Comparison of ENCODE assay signal across 12 mouse cellular contexts in the genomic region with DNA sequence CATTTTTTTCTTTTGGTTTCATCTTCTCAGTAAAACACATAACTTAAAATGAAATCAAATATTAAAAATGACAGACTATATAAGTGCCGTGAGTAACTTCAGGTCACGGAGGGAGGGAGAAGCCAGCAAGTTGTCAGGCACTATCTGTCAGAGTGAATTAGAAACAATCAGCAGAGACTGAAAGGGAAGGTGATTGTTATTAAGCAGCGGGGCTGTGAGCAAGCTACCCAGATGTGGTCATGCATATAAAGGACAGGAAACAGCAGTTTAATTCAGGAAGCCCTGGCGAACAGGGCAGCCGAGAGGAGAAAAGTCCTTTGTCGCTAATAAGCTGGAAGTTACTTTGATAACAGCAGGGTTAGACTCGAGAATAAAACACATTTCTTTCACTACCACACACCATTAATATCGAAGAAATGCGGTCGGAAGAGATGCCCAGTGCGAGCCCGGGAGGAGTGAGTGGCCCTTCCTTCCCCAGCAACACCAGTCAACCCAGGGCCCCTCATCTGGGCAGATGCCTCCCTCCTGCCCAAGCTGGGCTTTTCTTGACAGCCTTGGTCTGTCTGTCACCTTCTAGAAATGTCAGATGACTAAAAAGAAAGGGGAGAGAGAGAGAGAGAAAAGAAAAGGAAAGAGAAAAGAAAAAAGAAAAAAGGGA.
DNase-seq lines count a peak whose midpoint lies in the region; ATAC-seq and TF ChIP-seq lines count a peak whose summit lies in the region.
"Had no signal": no experiment of that assay in that cellular context is flagged by ENCODE, and none has a peak within 500 bp of the region (broad histone marks: within the 10 kb centered on the region; RNA-seq: fewer than 3 reads in every experiment).

No protein-coding gene starts in this region.

- 0 out of 2 replicates have a peak overlapping the region, but pooled peaks have one; percentile 12 for H3K9ac ChIP-seq in forebrain, embryonic 11.5 days (ENCODE audit: low read length)
- H3K9ac ChIP-seq in forebrain, embryonic 15.5 days (replicated peaks): no peak overlapping the region; the same call in 1 of the 2 replicates
- H3K9ac ChIP-seq in midbrain, embryonic 13.5 days (replicated peaks): peak overlapping the region; percentile 21
- H3K9ac ChIP-seq in midbrain, embryonic 11.5 days (ENCODE audit: low read length): no peak overlapping the region
- H3K9ac ChIP-seq in hindbrain, embryonic 14.5 days: no peak overlapping the region
- no peak overlapping the region for H3K9ac ChIP-seq in intestine, embryonic 16.5 days (ENCODE audit: low read depth, low read length)
- H3K9ac ChIP-seq: liver, embryonic 13.5 days had no signal

- intact Hi-C loops in gastrocnemius, adult 2 months (cut with DNase I): no loop called here

- no peak for TF ChIP-seq CTCF in gastrocnemius, adult 2 months (IDR thresholded peaks at IDR 0.05)

- no peak for ATAC-seq in forebrain, embryonic 11.5 days (replicated peaks; ENCODE audit: low FRiP score)
- ATAC-seq in forebrain, embryonic 15.5 days (replicated peaks): no peak
- ATAC-seq in midbrain, embryonic 13.5 days: peak; percentile 65; the same call in 1 of the 2 replicates
- ATAC-seq in midbrain, embryonic 11.5 days (ENCODE audit: low FRiP score): no peak
- no peak for ATAC-seq in hindbrain, embryonic 14.5 days (ENCODE audit: low FRiP score)
- no peak for ATAC-seq in intestine, embryonic 16.5 days

- 23% methylated on average over 12 of the region's 12 CpGs for WGBS in forebrain, embryonic 11.5 days
- 21% methylated on average over 12 of the region's 12 CpGs for WGBS in forebrain, embryonic 15.5 days
- 16% methylated on average over 12 of the region's 12 CpGs for WGBS in midbrain, embryonic 13.5 days
- WGBS in midbrain, embryonic 11.5 days: 33% methylated on average over 12 of the region's 12 CpGs
- 26% methylated on average over 12 of the region's 12 CpGs for WGBS in hindbrain, embryonic 14.5 days
- 51% methylated on average over 12 of the region's 12 CpGs for WGBS in intestine, embryonic 16.5 days

- H3K9me3 ChIP-seq in forebrain, embryonic 11.5 days (ENCODE audit: control insufficient read depth, low read length): no peaks in the 10 kb centered on the region
- no peaks in the 10 kb centered on the region for H3K9me3 ChIP-seq in forebrain, embryonic 15.5 days
- H3K9me3 ChIP-seq in midbrain, embryonic 13.5 days: 0 out of 2 replicates have a peak, but pooled peaks cover 4% of the 10 kb centered on the region
- H3K9me3 ChIP-seq in midbrain, embryonic 11.5 days (ENCODE audit: control insufficient read depth, low read length): no peaks in the 10 kb centered on the region; the same call in 1 of the 2 replicates
- H3K9me3 ChIP-seq in hindbrain, embryonic 14.5 days (ENCODE audit: control insufficient read depth, low read length): no peaks in the 10 kb centered on the region
- no peaks in the 10 kb centered on the region for H3K9me3 ChIP-seq in intestine, embryonic 16.5 days (ENCODE audit: control insufficient read depth, low read length)

- DNase-seq in forebrain, embryonic 11.5 days (ENCODE audit: low spot score): no peak
- no peak for DNase-seq in midbrain, embryonic 11.5 days (ENCODE audit: low spot score, missing footprints)
- DNase-seq in hindbrain, embryonic 14.5 days (ENCODE audit: low spot score): no peak
- peak; percentile 67 for DNase-seq in retina, embryonic 14.5 days (ENCODE audit: low spot score)
- DNase-seq in gastrocnemius, adult 2 months: no peak
- DNase-seq: cerebellum, adult 2 months; kidney, postnatal 14 days; liver, embryonic 13.5 days; lung, postnatal 36 days had no signal

- 0 out of 2 replicates have a peak, but pooled peaks cover 4% of the 10 kb centered on the region for H3K4me1 ChIP-seq in forebrain, embryonic 11.5 days (replicated peaks; ENCODE audit: control insufficient read depth, insufficient read depth, low read length)
- peaks cover 10% of the 10 kb centered on the region for H3K4me1 ChIP-seq in forebrain, embryonic 15.5 days
- peaks cover 28% of the 10 kb centered on the region for H3K4me1 ChIP-seq in midbrain, embryonic 13.5 days (replicated peaks)
- H3K4me1 ChIP-seq in midbrain, embryonic 11.5 days (ENCODE audit: control insufficient read depth, insufficient read depth, low read length): peaks cover 10% of the 10 kb centered on the region
- H3K4me1 ChIP-seq in hindbrain, embryonic 14.5 days (replicated peaks; ENCODE audit: control insufficient read depth, insufficient read depth, low read length): peaks cover 8% of the 10 kb centered on the region
- no peaks in the 10 kb centered on the region for H3K4me1 ChIP-seq in intestine, embryonic 16.5 days (ENCODE audit: control insufficient read depth, insufficient read depth, low read length)
- H3K4me1 ChIP-seq: liver, embryonic 13.5 days had no signal

- H3K4me2 ChIP-seq in forebrain, embryonic 11.5 days (ENCODE audit: low read depth, low read length, severe bottlenecking): no peak overlapping the region
- no peak overlapping the region for H3K4me2 ChIP-seq in forebrain, embryonic 15.5 days (replicated peaks)
- H3K4me2 ChIP-seq in midbrain, embryonic 13.5 days (replicated peaks): no peak overlapping the region
- H3K4me2 ChIP-seq in midbrain, embryonic 11.5 days: no peak overlapping the region
- no peak overlapping the region for H3K4me2 ChIP-seq in hindbrain, embryonic 14.5 days (replicated peaks)
- H3K4me2 ChIP-seq in intestine, embryonic 16.5 days (ENCODE audit: low read depth, low read length): no peak overlapping the region
- H3K4me2 ChIP-seq: liver, embryonic 13.5 days had no signal

- no peak overlapping the region for H3K4me3 ChIP-seq in forebrain, embryonic 11.5 days (ENCODE audit: low read depth, low read length)
- no peak overlapping the region for H3K4me3 ChIP-seq in forebrain, embryonic 15.5 days
- no peak overlapping the region for H3K4me3 ChIP-seq in midbrain, embryonic 13.5 days (replicated peaks)
- H3K4me3 ChIP-seq in midbrain, embryonic 11.5 days (ENCODE audit: low read depth, low read length): no peak overlapping the region
- no peak overlapping the region for H3K4me3 ChIP-seq in hindbrain, embryonic 14.5 days (replicated peaks; ENCODE audit: low read length)
- no peak overlapping the region for H3K4me3 ChIP-seq in gastrocnemius, adult 2 months
- H3K4me3 ChIP-seq in intestine, embryonic 16.5 days (ENCODE audit: low read length): no peak overlapping the region
- H3K4me3 ChIP-seq: liver, embryonic 13.5 days had no signal

- no peaks in the 10 kb centered on the region for H3K36me3 ChIP-seq in forebrain, embryonic 11.5 days (ENCODE audit: control insufficient read depth, insufficient read depth, low read length)
- no peaks in the 10 kb centered on the region for H3K36me3 ChIP-seq in forebrain, embryonic 15.5 days
- H3K36me3 ChIP-seq in midbrain, embryonic 13.5 days: peaks cover 8% of the 10 kb centered on the region
- no peaks in the 10 kb centered on the region for H3K36me3 ChIP-seq in midbrain, embryonic 11.5 days (ENCODE audit: control insufficient read depth, insufficient read depth, low read length)
- no peaks in the 10 kb centered on the region for H3K36me3 ChIP-seq in hindbrain, embryonic 14.5 days (replicated peaks; ENCODE audit: control insufficient read depth, insufficient read depth)
- no peaks in the 10 kb centered on the region for H3K36me3 ChIP-seq in intestine, embryonic 16.5 days (ENCODE audit: control insufficient read depth, insufficient read depth, low read length)
- H3K36me3 ChIP-seq: liver, embryonic 13.5 days had no signal

- H3K27ac ChIP-seq in forebrain, embryonic 11.5 days (ENCODE audit: low read depth, low read length): no peak overlapping the region
- no peak overlapping the region for H3K27ac ChIP-seq in forebrain, embryonic 15.5 days (replicated peaks)
- peak overlapping the region; percentile 68 for H3K27ac ChIP-seq in midbrain, embryonic 13.5 days
- no peak overlapping the region for H3K27ac ChIP-seq in midbrain, embryonic 11.5 days (ENCODE audit: low read depth, low read length)
- peak overlapping the region; percentile 40; the same call in 1 of the 2 replicates for H3K27ac ChIP-seq in hindbrain, embryonic 14.5 days
- no peak overlapping the region for H3K27ac ChIP-seq in gastrocnemius, adult 2 months
- no peak overlapping the region for H3K27ac ChIP-seq in intestine, embryonic 16.5 days (ENCODE audit: low read length)
- H3K27ac ChIP-seq: liver, embryonic 13.5 days had no signal

- no peaks in the 10 kb centered on the region for H3K27me3 ChIP-seq in forebrain, embryonic 11.5 days (ENCODE audit: control insufficient read depth, insufficient read depth, low read length)
- no peaks in the 10 kb centered on the region for H3K27me3 ChIP-seq in forebrain, embryonic 15.5 days
- H3K27me3 ChIP-seq in midbrain, embryonic 13.5 days: no peaks in the 10 kb centered on the region
- no peaks in the 10 kb centered on the region for H3K27me3 ChIP-seq in midbrain, embryonic 11.5 days (ENCODE audit: control insufficient read depth, insufficient read depth, low read length)
- no peaks in the 10 kb centered on the region for H3K27me3 ChIP-seq in hindbrain, embryonic 14.5 days (ENCODE audit: control insufficient read depth, insufficient read depth, low read length)
- H3K27me3 ChIP-seq in intestine, embryonic 16.5 days (replicated peaks; ENCODE audit: control insufficient read depth, insufficient read depth, low read length): no peaks in the 10 kb centered on the region
- H3K27me3 ChIP-seq: liver, embryonic 13.5 days had no signal

Comparison
In these comparisons a context has a peak if more than half of its experiments do, and no peak if none do; other contexts are left out.
1. H3K27ac ChIP-seq: peak in midbrain, embryonic 13.5 days (single experiment) and hindbrain, embryonic 14.5 days (single experiment); none in forebrain, embryonic 11.5 days (single experiment), forebrain, embryonic 15.5 days (single experiment), midbrain, embryonic 11.5 days (single experiment), gastrocnemius, adult 2 months (single experiment) and intestine, embryonic 16.5 days (single experiment).
2. H3K9ac ChIP-seq: peak in forebrain, embryonic 11.5 days (single experiment) and midbrain, embryonic 13.5 days (single experiment); none in forebrain, embryonic 15.5 days (single experiment), midbrain, embryonic 11.5 days (single experiment), hindbrain, embryonic 14.5 days (single experiment) and intestine, embryonic 16.5 days (single experiment).